Mouse (Mus musculus) liver, postnatal 0 days (tissue): ENCODE data around the gene Gid4. TPM values are rescaled to one million over a fixed set of nuclear protein-coding genes. Genes with fewer than 3 reads are reported as not detected.
"Not testable (repeated sequence)": the region's sequence is repeated elsewhere in the genome, so short reads cannot be mapped to it uniquely, and the experiment has no call there.

Experiments
- ATAC-seq: fragments of 200-750 bp; cut with Nextera tagmentation; 2 replicates; pipeline ENCODE4 v1.8.0; 2017; ENCODE audit warnings: mild to moderate bottlenecking, moderate library complexity
- DNase-seq: peaks from one replicate; pipeline ENCODE4 v3.0.0-alpha.2; 2016
- H3K27ac ChIP-seq: fragments of 300-500 bp; sonication (generic); 2 replicates; pipeline ENCODE4 v1.5.1; 2014; ENCODE audit warnings: antibody characterized with exemption, moderate library complexity, mild to moderate bottlenecking, low read depth
- H3K27me3 ChIP-seq: fragments of 300-500 bp; sonication (generic); 2 replicates; pipeline ENCODE4 v1.6.1; 2014; ENCODE audit warnings: low read length, control low read depth, mixed read lengths; ENCODE audit not compliant: insufficient read depth
- H3K36me3 ChIP-seq: fragments of 300-500 bp; sonication (generic); replicated peaks from 2 replicates; pipeline ENCODE4 v1.6.1; 2014; ENCODE audit warnings: mild to moderate bottlenecking, control low read depth, low read length, moderate library complexity, mixed read lengths; ENCODE audit not compliant: insufficient read depth
- H3K4me1 ChIP-seq: fragments of 300-500 bp; sonication (generic); 2 replicates; pipeline ENCODE4 v1.6.1; 2014; ENCODE audit warnings: antibody characterized with exemption, mild to moderate bottlenecking, control low read depth; ENCODE audit not compliant: insufficient read depth
- H3K4me2 ChIP-seq: fragments of 300-500 bp; sonication (generic); 2 replicates; pipeline ENCODE4 v1.6.1; 2014; ENCODE audit warnings: low read depth, mild to moderate bottlenecking, low read length, moderate library complexity, mixed read lengths
- H3K4me3 ChIP-seq: fragments of 300-500 bp; sonication (generic); 2 replicates; pipeline ENCODE4 v1.5.1; 2014; ENCODE audit warnings: low read depth, low read length
- H3K9ac ChIP-seq: fragments of 300-500 bp; sonication (generic); replicated peaks from 2 replicates; pipeline ENCODE4 v1.6.1; 2014; ENCODE audit warnings: mild to moderate bottlenecking, moderate library complexity
- H3K9me3 ChIP-seq: fragments of 300-500 bp; sonication (generic); 2 replicates; pipeline ENCODE4 v1.6.1; 2016; ENCODE audit warnings: mild to moderate bottlenecking, control low read depth, low read length, mixed read lengths
- CTCF ChIP-seq: sonication (generic); IDR thresholded peaks from 2 replicates; pipeline ENCODE4 v1.5.1; 2016; ENCODE audit warnings: antibody characterized with exemption, low read depth
- EP300 ChIP-seq: IDR thresholded peaks from 2 replicates; pipeline ENCODE4 v1.6.1; 2016; ENCODE audit warnings: antibody characterized with exemption, low read depth, mild to moderate bottlenecking
- WGBS: fragments of 180-500 bp; shearing (Covaris S2); extraction: QIAGEN DNeasy Blood & Tissue Kit; methylation state at CpG from one replicate; pipeline ENCODE4 v1.1.7; 2014; ENCODE audit not compliant: insufficient replicate concordance; 5-methylcytosine and 5-hydroxymethylcytosine counted together
- polyA plus RNA-seq: library from polyadenylated mRNA; unstranded; fragments of >200 nt; fragmentation: Nextera tagmentation; extraction: Ambion mirVana; gene quantifications from 2 replicates; pipeline ENCODE4 v1.2.1, GENCODE M21; 2015

The Gid4 gene
- polyA plus RNA-seq, 1 experiment from 2014 or later = 5.6 TPM

DNA sequence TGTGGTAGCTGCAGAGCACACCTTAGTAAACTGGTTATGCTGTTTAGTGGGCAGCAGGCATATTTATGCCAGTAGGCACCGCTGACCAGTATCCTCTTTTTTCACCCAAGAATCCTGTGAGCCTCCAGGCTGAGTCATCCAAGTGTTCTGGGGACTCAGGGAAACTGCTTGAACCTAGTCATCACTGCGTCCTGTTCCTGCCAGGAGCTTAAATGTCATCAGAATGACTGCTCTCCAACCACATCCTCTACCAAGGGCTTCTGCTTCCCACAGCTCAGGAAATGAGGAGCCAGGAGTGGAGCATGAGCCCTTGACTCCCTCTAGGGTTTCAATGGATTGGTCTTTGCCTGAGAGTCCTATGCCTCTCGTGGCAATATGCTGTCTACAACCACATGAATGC is 19.7 kb downstream of the Gid4 start:
- TF ChIP-seq EP300 = no peak
- TF ChIP-seq CTCF = no peak
- WGBS = 69% methylated on average over 3 of the region's 3 CpGs
- no peak overlapping the region for H3K4me3 ChIP-seq
- H3K4me1 ChIP-seq = no peaks in the 10 kb centered on the region
- ATAC-seq (peak; percentile 29; the same call in 1 of the 2 replicates), DNase-seq (no peak)
- no peak overlapping the region for H3K9ac ChIP-seq
- peaks cover 56% of the 10 kb centered on the region for H3K36me3 ChIP-seq
- H3K9me3 ChIP-seq = no peaks in the 10 kb centered on the region
- H3K27ac ChIP-seq = no peak overlapping the region
- H3K4me2 ChIP-seq = no peak overlapping the region
- H3K27me3 ChIP-seq = no peaks in the 10 kb centered on the region

DNA sequence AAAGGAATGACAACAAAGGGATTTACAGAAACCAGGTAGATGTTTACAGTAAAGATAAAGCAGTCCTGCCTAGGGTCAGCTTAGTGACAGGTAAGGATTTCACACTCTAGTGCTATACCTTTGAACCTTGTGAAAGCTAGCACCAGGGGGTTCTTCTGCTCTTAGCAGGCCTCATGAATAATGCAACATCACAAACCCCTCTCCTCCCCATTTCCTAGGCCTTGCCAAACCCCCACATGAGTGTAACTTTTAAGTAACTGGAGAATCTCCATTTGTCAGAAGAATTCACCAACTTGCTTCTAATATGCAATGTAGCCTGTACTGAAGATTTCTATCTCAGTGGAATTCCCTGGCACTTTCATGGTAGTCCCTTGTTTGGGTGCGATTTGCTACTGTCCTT is 22.7 kb downstream of the Gid4 start:
- not testable (repeated sequence) for H3K4me3 ChIP-seq, H3K9me3 ChIP-seq, H3K27me3 ChIP-seq, DNase-seq, H3K4me2 ChIP-seq, H3K9ac ChIP-seq, ATAC-seq, H3K4me1 ChIP-seq, H3K27ac ChIP-seq
- H3K36me3 ChIP-seq = peaks cover 57% of the 10 kb centered on the region
- WGBS = 60% methylated on average over 1 of the region's 1 CpGs

DNA sequence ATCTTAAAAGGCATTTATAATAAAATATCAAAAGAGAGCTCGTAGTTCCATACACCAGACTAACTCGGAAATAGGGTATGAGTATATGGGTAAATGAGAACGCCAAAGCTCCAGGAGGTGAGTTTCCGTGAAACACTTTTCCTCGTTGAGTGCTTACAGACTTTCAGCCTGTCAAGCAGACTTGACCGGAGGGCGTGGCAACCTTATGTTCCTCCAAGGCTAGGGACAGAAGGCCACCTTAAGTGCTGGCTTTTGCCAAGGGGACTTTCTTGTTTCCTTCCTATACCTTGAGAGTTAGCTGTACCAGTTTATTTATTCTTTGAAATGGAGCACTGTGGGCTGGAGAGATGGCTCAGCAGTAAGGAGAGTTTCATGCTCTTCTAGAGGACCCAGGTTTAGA is 23.2 kb downstream of the Gid4 start:
- Histone ChIP-seq H3K4me1 (no peaks in the 10 kb centered on the region), H3K4me2 (no peak overlapping the region), H3K4me3 (no peak overlapping the region), H3K36me3 (peaks cover 58% of the 10 kb centered on the region), H3K27ac (no peak overlapping the region), H3K9me3 (no peaks in the 10 kb centered on the region), H3K9ac (no peak overlapping the region), H3K27me3 (no peaks in the 10 kb centered on the region)
- DNase-seq (no peak), ATAC-seq (no peak)
- TF ChIP-seq EP300 = no peak
- 66% methylated on average over 7 of the region's 7 CpGs for WGBS

DNA sequence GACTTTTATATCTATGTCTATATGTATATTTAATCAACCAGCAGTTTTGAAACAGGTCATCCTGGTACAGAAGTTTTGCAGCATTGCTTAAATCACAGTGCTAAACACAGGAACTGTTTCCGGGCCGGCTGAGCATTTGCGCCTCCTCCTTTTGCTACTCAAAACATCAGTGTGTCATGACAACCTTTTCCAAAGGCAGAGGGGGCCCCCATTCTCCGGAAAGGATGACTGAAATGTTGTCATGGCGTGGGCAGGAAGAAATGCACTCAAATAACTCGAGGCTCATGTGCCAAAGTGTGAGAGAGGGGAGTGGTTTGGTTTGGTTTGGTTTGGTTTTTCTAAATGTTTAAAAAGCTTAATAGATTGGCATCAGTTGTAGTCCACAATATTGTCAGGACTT is 26.0 kb downstream of the Gid4 start:
- no peaks in the 10 kb centered on the region for H3K4me1 ChIP-seq
- H3K36me3 ChIP-seq = peaks cover 40% of the 10 kb centered on the region
- no peak overlapping the region for H3K4me2 ChIP-seq
- H3K4me3 ChIP-seq = no peak overlapping the region
- H3K27me3 ChIP-seq = no peaks in the 10 kb centered on the region
- ATAC-seq (no peak), DNase-seq (no peak)
- H3K9ac ChIP-seq = no peak overlapping the region
- WGBS = 77% methylated on average over 6 of the region's 6 CpGs
- H3K9me3 ChIP-seq = no peaks in the 10 kb centered on the region
- TF ChIP-seq CTCF (no peak), EP300 (no peak)
- no peak overlapping the region for H3K27ac ChIP-seq

DNA sequence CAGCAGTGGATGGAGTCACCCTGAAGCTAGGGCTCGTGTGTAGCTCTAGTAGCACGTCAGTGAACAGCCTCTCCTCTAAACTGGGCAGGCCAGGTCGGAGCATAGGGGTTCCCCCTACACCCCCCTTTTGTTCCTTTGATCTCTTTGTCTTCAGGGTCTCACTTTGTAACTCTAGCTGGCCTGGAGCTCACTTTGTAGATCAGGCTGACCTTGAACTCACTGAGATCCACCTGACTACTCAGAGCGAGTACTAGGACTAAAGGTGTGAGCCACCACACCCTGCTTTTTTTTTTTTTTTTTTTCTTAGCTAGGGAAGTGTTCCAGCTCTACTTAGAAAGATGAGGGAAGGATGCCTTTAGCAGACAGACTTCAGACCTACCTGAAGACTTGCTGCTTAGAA is 27.1 kb downstream of the Gid4 start:
- Histone ChIP-seq H3K9me3 (no peaks in the 10 kb centered on the region), H3K4me3 (no peak overlapping the region), H3K9ac (no peak overlapping the region), H3K27me3 (no peaks in the 10 kb centered on the region), H3K4me1 (no peaks in the 10 kb centered on the region), H3K36me3 (peaks cover 30% of the 10 kb centered on the region), H3K27ac (no peak overlapping the region), H3K4me2 (no peak overlapping the region)
- DNase-seq (no peak), ATAC-seq (no peak)
- 83% methylated on average over 4 of the region's 4 CpGs for WGBS
- TF ChIP-seq CTCF (no peak), EP300 (no peak)

DNA sequence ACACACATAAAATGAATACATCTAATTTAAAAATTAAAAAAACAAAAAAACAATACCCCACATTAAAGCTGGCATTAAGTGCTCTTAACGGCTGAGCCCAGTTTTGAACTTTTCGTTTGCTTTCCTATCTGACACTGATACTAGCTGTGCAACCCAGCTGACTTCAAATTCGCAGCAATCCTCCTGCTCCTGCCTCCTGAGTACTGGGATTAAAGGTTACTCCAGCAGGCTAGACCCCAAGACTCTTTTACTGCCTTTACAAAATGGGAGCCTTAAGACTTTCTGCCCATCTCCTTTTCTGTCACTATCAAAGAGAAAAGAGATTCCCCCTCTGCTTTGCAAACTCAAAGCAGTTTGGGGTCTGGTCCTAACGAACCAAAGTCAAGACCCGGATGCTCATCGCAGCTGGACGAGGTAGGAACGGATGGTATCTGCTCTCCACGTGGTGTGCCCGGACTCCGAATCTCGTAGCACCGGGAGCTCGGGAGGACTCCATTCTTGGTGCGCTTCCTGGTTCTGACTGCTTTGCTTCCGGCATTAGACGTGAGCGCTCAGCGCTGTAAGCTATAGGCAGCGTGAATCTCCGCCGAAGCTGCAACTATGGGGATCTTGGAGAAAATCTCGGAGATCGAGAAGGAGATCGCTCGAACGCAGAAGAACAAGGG is 37.3 kb downstream of the Gid4 start, which contains the start of gene Drg2:
Gene Drg2 (plus strand): TSS at position 512 of the 665 bp plus-strand sequence.
- Histone ChIP-seq H3K27ac (peak within 1 kb of the TSS; percentile 62), H3K9ac (peak within 1 kb of the TSS; percentile 83), H3K4me3 (peak within 1 kb of the TSS; percentile 73), H3K4me1 (peaks cover 12% of the 10 kb centered on the region), H3K27me3 (no peaks in the 10 kb centered on the region), H3K9me3 (no peaks in the 10 kb centered on the region), H3K36me3 (peaks cover 21% of the 10 kb centered on the region), H3K4me2 (peak within 1 kb of the TSS; percentile 86)
- TF ChIP-seq EP300 = no peak
- no peak for TF ChIP-seq CTCF
- WGBS = 4% methylated on average over 27 of the region's 27 CpGs
- ATAC-seq (peak; percentile 96), DNase-seq (peak; percentile 90)

DNA sequence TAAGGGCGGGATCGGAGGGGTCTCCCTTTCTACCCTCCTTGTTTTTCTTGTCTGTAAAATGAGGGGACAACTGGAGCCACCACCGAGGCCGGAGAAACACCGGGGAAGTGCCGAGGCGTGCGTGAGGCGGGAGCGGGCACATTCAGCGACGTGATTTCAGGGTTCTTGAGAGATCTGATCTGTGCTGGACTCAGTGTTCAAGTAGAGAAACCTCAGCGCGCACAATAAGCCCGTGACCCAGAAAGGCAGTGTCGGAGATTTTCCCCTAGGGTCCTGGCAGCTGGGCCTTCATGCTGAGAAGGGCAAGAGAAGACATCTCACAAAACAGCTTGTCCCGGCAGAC is 37.8 kb downstream of the Gid4 start:
- Histone ChIP-seq H3K4me2 (peak overlapping the region; percentile 86), H3K4me3 (peak overlapping the region; percentile 73), H3K27me3 (no peaks in the 10 kb centered on the region), H3K4me1 (peaks cover 12% of the 10 kb centered on the region), H3K36me3 (peaks cover 26% of the 10 kb centered on the region), H3K27ac (peak overlapping the region; percentile 62), H3K9me3 (no peaks in the 10 kb centered on the region), H3K9ac (peak overlapping the region; percentile 83)
- 2% methylated on average over 17 of the region's 17 CpGs for WGBS
- peak; percentile 31 for DNase-seq
- TF ChIP-seq CTCF (no peak), EP300 (no peak)
- ATAC-seq = peak; percentile 38
